Mouse (Mus musculus) left cerebral cortex, adult 9 months (tissue): ENCODE measurements around the gene Crip2.

ENCODE experiments used
- DNase-seq, 2 experiments: peaks; one replicate each; pipeline ENCODE4 v3.0.0; 2022; ENCODE audit warnings: low spot score in 2 of 2

Gene Crip2

GRCm38 (mm10) chr12:113131601-113132000 is 8.4 kb upstream of the Crip2 start:
- no peak for DNase-seq

- DNase-seq: no peak
These were observed 7.5 kb upstream of the Crip2 start for GRCm38 (mm10) chr12:113132567-113132966.

GRCm38 (mm10) chr12:113133260-113133659 is 6.8 kb upstream of the Crip2 start:
- no peak for DNase-seq

- no peak for DNase-seq
These were observed 6.1 kb upstream of the Crip2 start for GRCm38 (mm10) chr12:113133861-113134403.

GRCm38 (mm10) chr12:113134502-113134901 is 5.5 kb upstream of the Crip2 start:
- DNase-seq: no peak

- DNase-seq: no peak
These were observed 4.6 kb upstream of the Crip2 start for GRCm38 (mm10) chr12:113135401-113135800.

- DNase-seq: no peak
These were observed 3.5 kb upstream of the Crip2 start for GRCm38 (mm10) chr12:113136492-113137020.

GRCm38 (mm10) chr12:113137260-113138213 is 2.5 kb upstream of the Crip2 start:
- DNase-seq: no peak

- no peak for DNase-seq
These were observed 1.7 kb upstream of the Crip2 start for GRCm38 (mm10) chr12:113138291-113138690.

- DNase-seq: no peak
These were observed 853 bp upstream of the Crip2 start for GRCm38 (mm10) chr12:113138901-113139864.

- no peak for DNase-seq
These were observed 778 bp downstream of the Crip2 start for GRCm38 (mm10) chr12:113140616-113141411.

- no peak for DNase-seq
These were observed 1.5 kb downstream of the Crip2 start for GRCm38 (mm10) chr12:113141531-113141973.

GRCm38 (mm10) chr12:113142021-113142975 is 2.3 kb downstream of the Crip2 start:
- no peak for DNase-seq

- no peak for DNase-seq
These were observed 3.1 kb downstream of the Crip2 start for GRCm38 (mm10) chr12:113143164-113143563.

- no peak for DNase-seq
These were observed 4.1 kb downstream of the Crip2 start for GRCm38 (mm10) chr12:113144001-113144756.

- no peak for DNase-seq
These were observed 4.8 kb downstream of the Crip2 start for GRCm38 (mm10) chr12:113144886-113145285.

- DNase-seq: no peak
These were observed 5.6 kb downstream of the Crip2 start for GRCm38 (mm10) chr12:113145591-113145990.

GRCm38 (mm10) chr12:113146112-113147057 is 6.3 kb downstream of the Crip2 start, which contains the start of gene Crip1:
Crip1 (plus strand) TSS chr12:113146316.
- peak in 1 of 2 experiments; percentile 89 for DNase-seq
